Mouse (Mus musculus) forebrain, embryonic 12.5 days (tissue): Measurements from ENCODE around the gene Ddah2. TPM values are rescaled to one million over a fixed set of nuclear protein-coding genes. Genes with fewer than 3 reads are reported as not detected.

Source experiments
- ATAC-seq: fragments of 200-750 bp; cut with Nextera tagmentation; 2 replicates; pipeline ENCODE4 v1.8.0; 2017; ENCODE audit warnings: moderate TSS enrichment; ENCODE audit not compliant: low FRiP score
- H3K27ac ChIP-seq: fragments of 300-500 bp; sonication (generic); 2 replicates; pipeline ENCODE4 v1.5.1; 2016; ENCODE audit warnings: mild to moderate bottlenecking
- H3K27me3 ChIP-seq: fragments of 300-500 bp; sonication (generic); 2 replicates; pipeline ENCODE4 v1.6.1; 2016; ENCODE audit warnings: mild to moderate bottlenecking
- H3K36me3 ChIP-seq: fragments of 300-500 bp; sonication (generic); replicated peaks from 2 replicates; pipeline ENCODE4 v1.6.1; 2016; ENCODE audit warnings: mild to moderate bottlenecking
- H3K4me1 ChIP-seq: fragments of 300-500 bp; sonication (generic); 2 replicates; pipeline ENCODE4 v1.6.1; 2016
- H3K4me2 ChIP-seq: fragments of 300-500 bp; sonication (generic); 2 replicates; pipeline ENCODE4 v1.6.1; 2016; ENCODE audit warnings: mild to moderate bottlenecking, moderate library complexity
- H3K4me3 ChIP-seq: fragments of 300-500 bp; sonication (generic); replicated peaks from 2 replicates; pipeline ENCODE4 v1.5.1; 2016; ENCODE audit warnings: mild to moderate bottlenecking
- H3K9ac ChIP-seq: fragments of 300-500 bp; sonication (generic); 2 replicates; pipeline ENCODE4 v1.6.1; 2016; ENCODE audit warnings: mild to moderate bottlenecking
- H3K9me3 ChIP-seq: fragments of 300-500 bp; sonication (generic); 2 replicates; pipeline ENCODE4 v1.6.1; 2016
- WGBS: fragments of 180-500 bp; shearing (Covaris S2); methylation state at CpG from one replicate; pipeline ENCODE4 v1.1.7; 2016; 5-methylcytosine and 5-hydroxymethylcytosine counted together
- polyA plus RNA-seq: library from polyadenylated mRNA; unstranded; fragments of >200 nt; fragmentation: Nextera tagmentation; extraction: Ambion mirVana; gene quantifications from 2 replicates; pipeline ENCODE4 v1.2.1, GENCODE M21; 2016

Ddah2 gene
- polyA plus RNA-seq, 1 experiment from 2014 or later: 513 TPM

- H3K4me1 ChIP-seq: peaks cover 20% of the 10 kb centered on the region
- no peak overlapping the region for H3K9ac ChIP-seq
- no peaks in the 10 kb centered on the region for H3K9me3 ChIP-seq
- WGBS: 6% methylated on average over 17 of the region's 17 CpGs
- peak overlapping the region; percentile 37 for H3K4me2 ChIP-seq
- H3K27me3 ChIP-seq: no peaks in the 10 kb centered on the region
- H3K36me3 ChIP-seq: peaks cover 12% of the 10 kb centered on the region
- H3K4me3 ChIP-seq: 0 out of 2 replicates have a peak overlapping the region, but pooled peaks have one; percentile 4
- ATAC-seq: peak; percentile 76
- no peak overlapping the region; the same call in 1 of the 2 replicates for H3K27ac ChIP-seq
Observed at GRCm38 (mm10) chr17:35021163-35021808, 37.5 kb upstream of the Ddah2 start.

GRCm38 (mm10) chr17:35021842-35022477, 36.9 kb upstream of the Ddah2 start:
- Histone ChIP-seq H3K27me3 (no peaks in the 10 kb centered on the region), H3K9ac (no peak overlapping the region), H3K4me2 (peak overlapping the region; percentile 37; the same call in 1 of the 2 replicates), H3K27ac (no peak overlapping the region), H3K9me3 (no peaks in the 10 kb centered on the region), H3K36me3 (peaks cover 5% of the 10 kb centered on the region), H3K4me3 (no peak overlapping the region), H3K4me1 (peaks cover 24% of the 10 kb centered on the region)
- ATAC-seq: no peak
- 56% methylated on average over 6 of the region's 6 CpGs for WGBS

DNA sequence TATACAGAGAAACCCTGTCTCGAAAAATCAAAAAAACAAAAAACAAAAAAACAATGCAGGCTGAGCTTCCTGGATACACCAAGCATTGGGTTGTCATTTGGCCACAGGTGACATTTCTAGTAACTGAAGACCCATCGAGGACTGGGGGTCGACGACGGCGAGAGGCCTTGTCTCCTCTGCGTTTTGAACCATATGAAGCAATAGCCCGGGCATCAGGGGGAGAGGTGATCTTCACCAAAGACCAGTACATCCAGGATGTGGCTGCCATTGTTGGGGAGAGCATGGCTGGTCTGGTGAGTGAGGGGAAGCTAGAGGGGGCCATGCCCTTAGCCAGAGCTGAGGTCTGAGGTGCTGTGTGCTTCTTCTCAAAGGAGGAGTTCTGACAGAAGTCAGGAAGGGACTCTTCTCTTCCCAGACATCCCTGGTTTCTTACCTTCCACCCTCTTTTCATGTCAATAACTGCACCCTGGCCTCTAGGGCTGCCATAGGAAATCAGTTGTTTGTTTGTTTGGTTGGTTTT, 36.2 kb upstream of the Ddah2 start:
- Histone ChIP-seq H3K4me1 (peaks cover 31% of the 10 kb centered on the region), H3K4me2 (no peak overlapping the region), H3K9ac (no peak overlapping the region), H3K4me3 (no peak overlapping the region), H3K36me3 (no peaks in the 10 kb centered on the region), H3K9me3 (no peaks in the 10 kb centered on the region), H3K27ac (no peak overlapping the region), H3K27me3 (no peaks in the 10 kb centered on the region)
- no peak for ATAC-seq
- WGBS: 95% methylated on average over 8 of the region's 8 CpGs

GRCm38 (mm10) chr17:35023221-35023620, 35.6 kb upstream of the Ddah2 start:
- Histone ChIP-seq H3K9ac (no peak overlapping the region), H3K27ac (no peak overlapping the region), H3K4me3 (no peak overlapping the region), H3K4me1 (peaks cover 37% of the 10 kb centered on the region), H3K9me3 (no peaks in the 10 kb centered on the region), H3K27me3 (no peaks in the 10 kb centered on the region), H3K4me2 (no peak overlapping the region), H3K36me3 (no peaks in the 10 kb centered on the region)
- WGBS: 78% methylated on average over 5 of the region's 5 CpGs
- no peak for ATAC-seq

DNA sequence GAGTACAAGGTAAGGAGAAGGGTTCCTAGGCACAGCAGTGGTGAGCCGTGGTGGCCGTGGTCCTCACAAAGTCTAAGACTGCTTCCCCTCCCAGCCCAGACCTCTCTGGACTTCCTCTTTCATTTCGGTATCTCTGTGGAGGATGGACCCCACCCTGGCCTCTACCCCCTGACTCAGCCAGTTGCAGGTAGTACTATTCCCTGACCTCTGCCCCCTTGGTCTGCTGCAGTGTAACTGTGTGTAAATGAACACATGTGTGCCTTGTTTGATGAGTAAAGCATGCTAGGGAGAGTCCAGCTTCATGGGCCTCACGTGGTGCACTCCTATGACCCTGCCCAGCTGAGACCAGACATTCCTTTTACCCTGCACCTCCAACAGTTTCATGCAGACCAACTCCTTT, 35.1 kb upstream of the Ddah2 start:
- Histone ChIP-seq H3K27ac (no peak overlapping the region), H3K4me3 (no peak overlapping the region), H3K4me2 (no peak overlapping the region), H3K9me3 (no peaks in the 10 kb centered on the region), H3K27me3 (no peaks in the 10 kb centered on the region), H3K4me1 (peaks cover 38% of the 10 kb centered on the region), H3K36me3 (no peaks in the 10 kb centered on the region), H3K9ac (no peak overlapping the region)
- ATAC-seq: no peak
- WGBS: 84% methylated on average over 4 of the region's 4 CpGs

DNA sequence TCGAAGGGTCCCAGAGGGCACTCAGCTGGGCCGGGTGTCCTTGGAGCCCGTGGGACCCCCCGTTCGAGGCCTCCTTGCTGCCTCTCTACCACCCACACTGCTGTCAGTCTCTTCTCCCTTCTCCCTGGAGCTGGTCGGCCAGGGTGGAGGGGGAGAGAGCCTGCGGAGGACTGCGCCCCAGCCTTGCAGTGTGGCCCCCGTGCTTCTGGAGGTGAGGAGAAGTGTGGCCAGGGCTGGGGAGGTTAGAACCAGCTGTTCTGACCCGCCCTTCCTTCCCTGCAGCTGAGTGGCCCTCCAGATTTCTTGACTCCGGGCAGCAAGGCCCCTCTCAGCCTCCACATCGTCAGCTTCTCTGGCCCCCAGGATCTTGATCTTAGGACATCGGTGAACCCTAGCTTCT, 34.6 kb upstream of the Ddah2 start:
- 84% methylated on average over 13 of the region's 13 CpGs for WGBS
- Histone ChIP-seq H3K4me1 (peaks cover 38% of the 10 kb centered on the region), H3K36me3 (no peaks in the 10 kb centered on the region), H3K27me3 (no peaks in the 10 kb centered on the region), H3K9me3 (no peaks in the 10 kb centered on the region), H3K4me2 (no peak overlapping the region), H3K27ac (no peak overlapping the region), H3K4me3 (no peak overlapping the region), H3K9ac (no peak overlapping the region)
- no peak for ATAC-seq

DNA sequence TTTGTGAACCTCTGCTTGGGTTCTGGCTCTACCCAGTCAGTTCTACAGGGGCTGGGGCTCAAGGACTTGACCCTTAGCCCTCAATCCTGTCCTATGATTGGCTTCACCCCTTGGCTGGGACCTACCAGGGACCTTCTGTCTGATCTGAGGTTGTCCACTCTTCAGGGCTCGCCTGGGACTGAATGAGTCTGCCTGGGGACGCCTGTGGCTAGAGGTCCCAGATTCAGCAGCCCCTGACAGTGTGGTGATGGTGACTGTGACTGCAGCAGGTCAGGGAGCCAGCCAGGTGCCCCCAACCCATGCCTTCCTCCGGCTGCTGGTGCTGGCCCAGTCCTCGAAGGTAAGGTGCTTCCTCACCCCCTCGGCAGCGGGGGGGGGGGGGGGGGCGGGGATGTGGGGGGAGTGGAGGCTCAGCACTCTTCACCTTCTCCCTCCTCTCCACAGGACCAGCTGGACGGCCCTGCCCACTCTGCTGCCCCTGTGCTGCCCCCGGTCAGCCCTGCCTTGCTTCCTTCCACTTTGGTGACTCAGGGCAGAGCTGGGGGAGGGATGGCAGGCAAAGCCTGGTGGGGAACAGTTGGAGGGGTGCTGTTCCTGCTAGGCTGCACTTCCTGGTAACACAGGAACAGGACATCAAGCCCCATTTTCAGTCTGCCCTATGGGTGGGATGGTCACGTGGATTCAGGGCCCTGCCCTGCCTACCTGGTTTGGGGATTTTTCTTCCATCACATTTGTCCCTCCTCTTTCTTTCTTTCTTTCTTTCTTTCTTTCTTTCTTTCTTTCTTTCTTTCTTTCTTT, 33.9 kb upstream of the Ddah2 start:
- no peak for ATAC-seq
- H3K27ac ChIP-seq: no peak overlapping the region
- no peak overlapping the region for H3K9ac ChIP-seq
- 69% methylated on average over 7 of the region's 10 CpGs for WGBS
- H3K9me3 ChIP-seq: no peaks in the 10 kb centered on the region
- no peak overlapping the region for H3K4me2 ChIP-seq
- H3K4me1 ChIP-seq: peaks cover 42% of the 10 kb centered on the region
- H3K36me3 ChIP-seq: no peaks in the 10 kb centered on the region
- no peak overlapping the region for H3K4me3 ChIP-seq
- H3K27me3 ChIP-seq: no peaks in the 10 kb centered on the region

DNA sequence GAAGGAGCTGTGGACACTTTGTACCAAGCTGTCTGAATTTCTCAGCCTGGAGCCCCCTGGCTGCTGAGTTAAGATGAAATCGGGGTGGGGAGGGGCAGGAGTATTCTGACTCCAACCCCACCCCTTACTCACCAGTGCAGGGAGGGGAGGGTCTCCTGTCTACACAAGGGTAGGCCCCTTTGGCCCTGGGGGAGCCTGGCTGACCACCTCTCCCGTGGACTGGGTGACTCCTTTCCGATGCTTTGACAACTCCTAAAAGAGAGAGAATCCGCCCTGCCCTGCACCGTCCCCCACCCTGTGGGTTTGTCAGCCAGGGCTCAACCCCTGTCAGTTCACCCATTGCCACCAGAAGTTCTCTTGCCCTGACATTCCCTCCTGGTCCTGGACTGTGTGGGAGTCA, 32.6 kb upstream of the Ddah2 start:
- H3K4me3 ChIP-seq: no peak overlapping the region
- H3K9me3 ChIP-seq: no peaks in the 10 kb centered on the region
- H3K4me2 ChIP-seq: no peak overlapping the region
- WGBS: 93% methylated on average over 5 of the region's 5 CpGs
- no peaks in the 10 kb centered on the region for H3K27me3 ChIP-seq
- peaks cover 43% of the 10 kb centered on the region for H3K4me1 ChIP-seq
- H3K9ac ChIP-seq: no peak overlapping the region
- no peak for ATAC-seq
- H3K27ac ChIP-seq: peak overlapping the region; percentile 84; the same call in 1 of the 2 replicates
- no peaks in the 10 kb centered on the region for H3K36me3 ChIP-seq

DNA sequence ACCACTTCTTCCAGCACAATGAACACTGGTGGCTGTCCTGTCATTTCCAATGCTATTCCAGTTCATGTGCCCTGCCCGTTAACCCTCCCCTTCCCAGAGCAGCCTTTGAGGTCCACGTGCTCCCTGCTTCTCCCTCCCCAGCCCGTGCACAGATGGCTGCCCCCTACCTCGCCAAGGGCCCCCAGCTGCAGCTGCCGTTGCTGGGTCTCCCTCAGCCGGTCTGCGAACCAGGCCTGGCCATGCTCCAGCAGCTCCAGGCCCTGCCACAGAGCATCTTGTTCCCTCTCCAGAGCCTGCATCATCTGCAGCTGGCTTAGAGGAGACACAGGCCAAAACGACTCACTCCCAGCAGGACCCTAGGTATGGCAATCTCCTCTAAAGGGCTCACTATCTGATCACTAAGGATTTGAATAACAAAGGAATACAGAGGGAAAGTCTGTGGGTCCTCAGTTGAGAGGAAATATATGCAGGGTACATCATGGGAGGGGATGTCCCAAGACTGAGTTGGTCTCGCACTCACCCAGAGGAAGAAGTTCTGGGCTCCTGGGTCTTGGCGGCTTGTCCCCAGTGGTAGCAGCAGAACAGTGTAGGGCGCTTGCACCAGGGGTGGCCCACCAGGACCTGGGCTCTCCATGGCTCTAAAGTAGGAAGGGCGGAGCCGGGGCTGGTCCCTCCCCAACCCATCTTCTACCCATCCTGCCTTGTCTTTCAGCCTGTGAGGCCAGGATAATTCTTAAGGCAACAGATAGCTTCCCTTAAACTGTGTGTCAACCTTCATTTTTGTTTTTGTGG, 31.4 kb upstream of the Ddah2 start, which contains the start of gene Sapcd1:
Gene Sapcd1 (minus strand): TSS at position 740 of the 792 bp plus-strand sequence.
- ATAC-seq: peak; percentile 83
- no peaks in the 10 kb centered on the region for H3K27me3 ChIP-seq
- peak within 1 kb of the TSS; percentile 38 for H3K4me2 ChIP-seq
- peak within 1 kb of the TSS; percentile 84 for H3K27ac ChIP-seq
- H3K4me3 ChIP-seq: peak within 1 kb of the TSS; percentile 6; the same call in 1 of the 2 replicates
- H3K9ac ChIP-seq: peak within 1 kb of the TSS; percentile 30; the same call in 1 of the 2 replicates
- H3K4me1 ChIP-seq: peaks cover 35% of the 10 kb centered on the region
- WGBS: 29% methylated on average over 13 of the region's 13 CpGs
- H3K36me3 ChIP-seq: no peaks in the 10 kb centered on the region
- no peaks in the 10 kb centered on the region for H3K9me3 ChIP-seq

GRCm38 (mm10) chr17:35028315-35028714, 30.5 kb upstream of the Ddah2 start:
- H3K9ac ChIP-seq: no peak overlapping the region
- WGBS: 79% methylated on average over 2 of the region's 2 CpGs
- no peak overlapping the region; the same call in 1 of the 2 replicates for H3K27ac ChIP-seq
- H3K27me3 ChIP-seq: no peaks in the 10 kb centered on the region
- H3K9me3 ChIP-seq: no peaks in the 10 kb centered on the region
- no peaks in the 10 kb centered on the region for H3K36me3 ChIP-seq
- no peak for ATAC-seq
- no peak overlapping the region for H3K4me2 ChIP-seq
- no peak overlapping the region for H3K4me3 ChIP-seq
- H3K4me1 ChIP-seq: peaks cover 35% of the 10 kb centered on the region

- H3K9me3 ChIP-seq: no peaks in the 10 kb centered on the region
- H3K4me2 ChIP-seq: peak overlapping the region; percentile 19
- H3K27me3 ChIP-seq: no peaks in the 10 kb centered on the region
- no peak overlapping the region for H3K4me3 ChIP-seq
- 30% methylated on average over 19 of the region's 19 CpGs for WGBS
- H3K9ac ChIP-seq: no peak overlapping the region
- H3K4me1 ChIP-seq: peaks cover 32% of the 10 kb centered on the region
- no peaks in the 10 kb centered on the region for H3K36me3 ChIP-seq
- ATAC-seq: no peak
- H3K27ac ChIP-seq: no peak overlapping the region
Observed at GRCm38 (mm10) chr17:35029691-35030532, 28.9 kb upstream of the Ddah2 start.
